Comparison of ENCODE assay signal across 12 mouse cellular contexts in genomic region chr14:76217178-76217500, GRCm38 (mm10).
DNase-seq lines count a peak whose midpoint lies in the region; ATAC-seq lines count a peak whose summit lies in the region.
"Had no signal": no experiment of that assay in that cellular context is flagged by ENCODE, and none has a peak within 500 bp of the region (broad histone marks: within the 10 kb centered on the region; RNA-seq: fewer than 3 reads in every experiment).

No protein-coding gene starts in this region.

- H3K27ac ChIP-seq in hindbrain, embryonic 12.5 days = no peak overlapping the region
- H3K27ac ChIP-seq: hindbrain, embryonic 14.5 days had no signal

- peak; percentile 16 for DNase-seq in kidney, postnatal 10 days
- no peak for DNase-seq in kidney, adult 18-20 months
- DNase-seq in c-Kit-positive CD71-negative TER-119-negative erythroid progenitor cells, embryonic 14.5 days (ENCODE audit: low read depth) = peak; percentile 36
- DNase-seq in lung, postnatal 25 days (ENCODE audit: low spot score) = peak; percentile 45
- peak; percentile 76 for DNase-seq in thymus, postnatal 0 days (ENCODE audit: low spot score)
- no peak for DNase-seq in ovary, adult 18-20 months (ENCODE audit: low spot score)
- no peak for DNase-seq in kidney, postnatal 14 days
- DNase-seq: cerebellum, postnatal 25 days; forebrain, postnatal 0 days; left cerebral cortex, postnatal 4 days had no signal

- 0 out of 2 replicates have a peak, but pooled peaks cover 4% of the 10 kb centered on the region for H3K9me3 ChIP-seq in hindbrain, embryonic 12.5 days (replicated peaks)

- no peak overlapping the region for H3K4me3 ChIP-seq in hindbrain, embryonic 12.5 days

- H3K9ac ChIP-seq in hindbrain, embryonic 12.5 days = no peak overlapping the region
- H3K9ac ChIP-seq: forebrain, postnatal 0 days; hindbrain, embryonic 14.5 days had no signal

- no peak for ATAC-seq in hindbrain, embryonic 12.5 days (ENCODE audit: low FRiP score)
- ATAC-seq: forebrain, postnatal 0 days had no signal

- peaks cover 12% of the 10 kb centered on the region for H3K4me1 ChIP-seq in hindbrain, embryonic 12.5 days

- H3K4me2 ChIP-seq in hindbrain, embryonic 12.5 days (replicated peaks) = no peak overlapping the region
- H3K4me2 ChIP-seq: hindbrain, embryonic 14.5 days had no signal

- H3K36me3 ChIP-seq in hindbrain, embryonic 12.5 days = no peaks in the 10 kb centered on the region

- 61% methylated on average over 9 of the region's 9 CpGs for WGBS in hindbrain, embryonic 12.5 days

- H3K27me3 ChIP-seq in hindbrain, embryonic 12.5 days = no peaks in the 10 kb centered on the region

Comparison
In these comparisons a context has a peak if more than half of its experiments do, and no peak if none do; other contexts are left out.
1. DNase-seq: peak in kidney, postnatal 10 days (single experiment), c-Kit-positive CD71-negative TER-119-negative erythroid progenitor cells, embryonic 14.5 days (single experiment), lung, postnatal 25 days (single experiment) and thymus, postnatal 0 days (single experiment); none in kidney, adult 18-20 months (single experiment), ovary, adult 18-20 months (single experiment) and kidney, postnatal 14 days (single experiment).